Mouse (Mus musculus) gastrocnemius, postnatal 14 days (tissue): ENCODE measurements at regions not wholly inside any gene's neighbourhood (a gene's known extent, or its start where the extent isn't known, plus 50 kb on each side); places are given as distances from the start of the nearest gene placed in this dataset.

Experiments
- DNase-seq: peaks from one replicate; pipeline ENCODE4 v3.0.0; 2021; ENCODE audit warnings: mixed read lengths
- intact Hi-C: fragments of 180-260 bp; cut with DNase I; formaldehyde crosslinking; loops from one replicate; pipeline ENCODE4 v1.15.1; 2025; ENCODE audit warnings: low total_unique reads

GRCm38 (mm10) chr1:137806252-137806651 lies 369.3 kb downstream of the Ptprc start:
- intact Hi-C loops: no loop called here

GRCm38 (mm10) chr1:137802119-137802518 lies 373.4 kb downstream of the Ptprc start:
- DNase-seq: no peak
- intact Hi-C loops: no loop called here

More at GRCm38 (mm10) chr1:137806252-137806651, 369.3 kb downstream of the Ptprc start:
- no peak for DNase-seq

- DNase-seq: no peak
- intact Hi-C loops: no loop called here
Observed at GRCm38 (mm10) chr1:137800752-137801151, 374.8 kb downstream of the Ptprc start.

- DNase-seq: no peak
- intact Hi-C loops: no loop called here
Observed at GRCm38 (mm10) chr1:137788789-137789188, 386.7 kb downstream of the Ptprc start.

- intact Hi-C loops: no loop called here
- no peak for DNase-seq
Observed at GRCm38 (mm10) chr1:137786653-137787052, 388.9 kb downstream of the Ptprc start.

GRCm38 (mm10) chr1:137774586-137774985 lies 400.9 kb downstream of the Ptprc start:
- no peak for DNase-seq
- intact Hi-C loops: no loop called here

- DNase-seq: no peak
- intact Hi-C loops: no loop called here
Observed at GRCm38 (mm10) chr1:137760797-137761196, 414.7 kb downstream of the Ptprc start.

- intact Hi-C loops: no loop called here
- no peak for DNase-seq
Observed at GRCm38 (mm10) chr1:137751446-137751961, 424.0 kb downstream of the Ptprc start.

GRCm38 (mm10) chr1:137750894-137751293 lies 424.6 kb downstream of the Ptprc start:
- intact Hi-C loops: no loop called here
- no peak for DNase-seq

- intact Hi-C loops: no loop called here
- DNase-seq: no peak
Observed at GRCm38 (mm10) chr1:137746129-137746528, 429.4 kb downstream of the Ptprc start.

- no peak for DNase-seq
- intact Hi-C loops: no loop called here
Observed at GRCm38 (mm10) chr1:137738157-137738851, 437.2 kb downstream of the Ptprc start.

GRCm38 (mm10) chr1:137703882-137704281 lies 471.6 kb downstream of the Ptprc start:
- no peak for DNase-seq
- intact Hi-C loops: no loop called here

GRCm38 (mm10) chr1:137698876-137699275 lies 476.6 kb downstream of the Ptprc start:
- DNase-seq: no peak
- intact Hi-C loops: no loop called here

GRCm38 (mm10) chr1:137697289-137697688 lies 478.2 kb downstream of the Ptprc start:
- no peak for DNase-seq
- intact Hi-C loops: no loop called here

- DNase-seq: no peak
Observed at GRCm38 (mm10) chr1:137696796-137697195, 478.7 kb downstream of the Ptprc start.

GRCm38 (mm10) chr1:137695751-137696150 lies 479.8 kb downstream of the Ptprc start:
- DNase-seq: no peak
- intact Hi-C loops: no loop called here

More at GRCm38 (mm10) chr1:137696796-137697195, 478.7 kb downstream of the Ptprc start:
- intact Hi-C loops: no loop called here

GRCm38 (mm10) chr1:137692525-137692924 lies 483.0 kb downstream of the Ptprc start:
- intact Hi-C loops: no loop called here
- DNase-seq: no peak

GRCm38 (mm10) chr1:137690860-137691595 lies 484.5 kb downstream of the Ptprc start:
- DNase-seq: no peak
- intact Hi-C loops: no loop called here

- DNase-seq: peak; percentile 13
- intact Hi-C loops: no loop called here
Observed at GRCm38 (mm10) chr1:137670650-137671049, 504.9 kb downstream of the Ptprc start.

GRCm38 (mm10) chr1:137669849-137670248 lies 505.7 kb downstream of the Ptprc start:
- DNase-seq: no peak
- intact Hi-C loops: no loop called here

- intact Hi-C loops: no loop called here
- DNase-seq: no peak
Observed at GRCm38 (mm10) chr1:137658141-137658540, 517.4 kb downstream of the Ptprc start.
